Mouse (Mus musculus) forebrain, embryonic 11.5 days (tissue): ENCODE results near the gene Dab1. TPM values are rescaled to one million over a fixed set of nuclear protein-coding genes. Genes with fewer than 3 reads are reported as not detected.
A peak's percentile ranks its signal among the peaks of the same experiment; 100 is the strongest.

Source experiments
- ATAC-seq: fragments of 200-750 bp; cut with Nextera tagmentation; replicated peaks from 2 replicates; pipeline ENCODE4 v1.8.0; 2017; ENCODE audit warnings: moderate TSS enrichment; ENCODE audit not compliant: low FRiP score
- DNase-seq: peaks from one replicate; pipeline ENCODE4 v3.0.0-alpha.2; 2017; ENCODE audit warnings: low spot score
- H3K27ac ChIP-seq: fragments of 300-500 bp; sonication (generic); 2 replicates; pipeline ENCODE4 v1.5.1; 2014; ENCODE audit warnings: low read depth, low read length
- H3K27me3 ChIP-seq: fragments of 300-500 bp; sonication (generic); 2 replicates; pipeline ENCODE4 v1.6.1; 2014; ENCODE audit warnings: mild to moderate bottlenecking, low read length, mixed read lengths; ENCODE audit not compliant: control insufficient read depth, insufficient read depth
- H3K36me3 ChIP-seq: fragments of 300-500 bp; sonication (generic); 2 replicates; pipeline ENCODE4 v1.6.1; 2014; ENCODE audit warnings: mild to moderate bottlenecking, low read length, moderate library complexity, mixed read lengths; ENCODE audit not compliant: control insufficient read depth, insufficient read depth
- H3K4me1 ChIP-seq: fragments of 300-500 bp; sonication (generic); replicated peaks from 2 replicates; pipeline ENCODE4 v1.6.1; 2014; ENCODE audit warnings: low read length, mixed read lengths; ENCODE audit not compliant: control insufficient read depth, insufficient read depth
- H3K4me2 ChIP-seq: fragments of 300-500 bp; sonication (generic); 2 replicates; pipeline ENCODE4 v1.6.1; 2014; ENCODE audit warnings: low read depth, mild to moderate bottlenecking, low read length, moderate library complexity, mixed read lengths; ENCODE audit not compliant: severe bottlenecking
- H3K4me3 ChIP-seq: fragments of 300-500 bp; sonication (generic); 2 replicates; pipeline ENCODE4 v1.5.1; 2014; ENCODE audit warnings: low read depth, low read length
- H3K9ac ChIP-seq: fragments of 300-500 bp; sonication (generic); 2 replicates; pipeline ENCODE4 v1.6.1; 2014; ENCODE audit warnings: low read length
- H3K9me3 ChIP-seq: fragments of 300-500 bp; sonication (generic); 2 replicates; pipeline ENCODE4 v1.6.1; 2016; ENCODE audit warnings: low read length, mixed read lengths; ENCODE audit not compliant: control insufficient read depth
- whole genome bisulfite sequencing: fragments of 180-500 bp; shearing (Covaris S2); extraction: QIAGEN DNeasy Blood & Tissue Kit; methylation state at CpG from one replicate; pipeline ENCODE4 v1.1.7; 2014; 5-methylcytosine and 5-hydroxymethylcytosine counted together
- polyA plus RNA-seq: library from polyadenylated mRNA; unstranded; fragments of >200 nt; fragmentation: Nextera tagmentation; extraction: Ambion mirVana; gene quantifications from 2 replicates; pipeline ENCODE4 v1.2.1, GENCODE M21; 2014

The Dab1 gene
- polyA plus RNA-seq, 1 experiment from 2014 or later = 51.6 TPM

DNA sequence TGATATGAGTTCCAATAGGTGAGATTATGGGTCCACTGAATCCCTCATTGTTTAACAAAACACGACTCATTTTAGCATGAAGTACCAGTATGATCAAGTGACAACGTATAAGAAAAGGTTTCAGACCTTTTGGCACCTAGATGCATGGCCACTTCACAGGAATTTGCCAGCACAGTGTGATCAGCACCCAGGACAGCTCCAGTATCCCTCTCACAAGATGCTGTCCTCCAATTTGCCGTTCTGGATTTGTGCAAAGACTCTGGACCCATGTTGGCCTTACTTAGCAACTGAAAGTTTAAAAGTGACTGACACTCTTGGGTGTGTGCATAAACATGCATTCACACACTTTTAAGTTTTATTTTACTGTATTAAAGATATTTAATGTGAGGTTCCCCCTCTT lies 256.4 kb downstream of the Dab1 start:
- ATAC-seq = no peak
- no peak overlapping the region for H3K4me2 ChIP-seq
- 40% methylated on average over 3 of the region's 3 CpGs for WGBS
- no peaks in the 10 kb centered on the region for H3K9me3 ChIP-seq
- H3K4me1 ChIP-seq = no peaks in the 10 kb centered on the region
- no peak overlapping the region for H3K9ac ChIP-seq
- no peaks in the 10 kb centered on the region for H3K27me3 ChIP-seq
- peak; percentile 65 for DNase-seq
- H3K4me3 ChIP-seq = no peak overlapping the region
- H3K36me3 ChIP-seq = no peaks in the 10 kb centered on the region
- H3K27ac ChIP-seq = no peak overlapping the region

DNA sequence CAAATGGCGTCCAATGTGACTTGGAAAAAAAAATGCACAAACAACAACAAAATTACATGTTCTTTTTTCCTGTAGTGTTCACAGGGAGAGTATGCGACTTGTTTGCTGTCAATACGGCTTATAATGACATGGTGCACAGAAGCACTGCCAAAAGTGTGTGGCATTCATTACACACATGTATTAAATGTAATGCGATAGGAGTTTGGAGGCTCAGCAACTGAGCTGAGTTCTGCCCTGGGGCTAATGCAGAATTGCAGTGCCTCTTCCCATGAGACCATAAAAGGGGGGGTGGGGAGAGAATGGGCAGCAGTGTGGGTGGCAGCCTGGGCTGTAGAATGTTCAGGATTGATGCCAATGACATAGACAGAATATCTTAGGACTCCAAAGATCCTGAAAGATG lies 259.7 kb downstream of the Dab1 start:
- Histone ChIP-seq H3K4me2 (no peak overlapping the region), H3K4me1 (no peaks in the 10 kb centered on the region), H3K9me3 (no peaks in the 10 kb centered on the region), H3K27me3 (no peaks in the 10 kb centered on the region), H3K36me3 (no peaks in the 10 kb centered on the region), H3K9ac (no peak overlapping the region), H3K4me3 (no peak overlapping the region), H3K27ac (no peak overlapping the region)
- DNase-seq (no peak), ATAC-seq (no peak)
- WGBS = 78% methylated on average over 4 of the region's 4 CpGs

DNA sequence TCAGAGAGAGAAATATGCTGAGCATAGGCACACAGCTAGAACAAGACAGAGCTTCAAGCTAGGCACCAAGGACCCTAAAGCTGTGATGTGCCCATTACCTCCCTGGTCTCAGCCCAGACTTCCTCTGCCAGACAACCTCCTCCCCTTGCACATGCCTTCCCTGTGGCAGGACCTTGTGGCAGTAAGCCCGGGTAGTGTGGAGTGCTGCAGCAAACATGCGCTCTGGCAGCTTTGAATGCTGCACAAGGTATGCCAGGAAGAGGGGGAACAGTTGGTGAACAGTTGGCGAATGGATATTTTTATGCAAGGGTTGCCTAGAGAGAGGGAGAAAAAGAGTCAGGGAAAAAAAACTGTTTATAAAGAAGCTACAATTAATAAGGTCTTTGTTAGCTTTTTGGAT lies 262.5 kb downstream of the Dab1 start:
- Histone ChIP-seq H3K27me3 (no peaks in the 10 kb centered on the region), H3K36me3 (no peaks in the 10 kb centered on the region), H3K4me1 (no peaks in the 10 kb centered on the region), H3K4me3 (no peak overlapping the region), H3K9ac (no peak overlapping the region), H3K9me3 (no peaks in the 10 kb centered on the region), H3K4me2 (no peak overlapping the region), H3K27ac (no peak overlapping the region)
- 56% methylated on average over 3 of the region's 3 CpGs for WGBS
- DNase-seq = no peak
- ATAC-seq = no peak

DNA sequence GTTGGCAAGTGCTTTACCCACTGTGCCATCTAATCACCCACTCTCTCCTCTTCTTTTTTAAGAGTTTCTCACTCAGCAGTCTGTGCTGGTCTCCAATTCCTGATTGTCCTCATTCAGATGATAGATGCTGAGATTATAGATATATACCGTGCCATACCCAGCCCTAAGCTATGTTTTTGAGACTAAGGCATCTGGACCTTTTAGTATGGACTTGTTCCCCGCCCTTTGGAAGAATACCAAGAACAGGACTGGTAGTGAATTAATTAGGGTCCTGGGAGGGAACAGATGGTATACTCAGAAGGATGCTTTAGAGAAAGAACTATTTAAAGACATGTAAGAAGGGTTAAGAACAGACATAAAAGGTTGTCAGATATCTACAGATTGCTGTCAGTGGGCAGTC lies 268.9 kb downstream of the Dab1 start:
- H3K27ac ChIP-seq = no peak overlapping the region
- H3K9ac ChIP-seq = no peak overlapping the region
- no peaks in the 10 kb centered on the region for H3K9me3 ChIP-seq
- H3K27me3 ChIP-seq = no peaks in the 10 kb centered on the region
- DNase-seq (no peak), ATAC-seq (no peak)
- H3K4me2 ChIP-seq = no peak overlapping the region
- 81% methylated on average over 2 of the region's 2 CpGs for WGBS
- H3K4me1 ChIP-seq = no peaks in the 10 kb centered on the region
- no peaks in the 10 kb centered on the region for H3K36me3 ChIP-seq
- H3K4me3 ChIP-seq = no peak overlapping the region

DNA sequence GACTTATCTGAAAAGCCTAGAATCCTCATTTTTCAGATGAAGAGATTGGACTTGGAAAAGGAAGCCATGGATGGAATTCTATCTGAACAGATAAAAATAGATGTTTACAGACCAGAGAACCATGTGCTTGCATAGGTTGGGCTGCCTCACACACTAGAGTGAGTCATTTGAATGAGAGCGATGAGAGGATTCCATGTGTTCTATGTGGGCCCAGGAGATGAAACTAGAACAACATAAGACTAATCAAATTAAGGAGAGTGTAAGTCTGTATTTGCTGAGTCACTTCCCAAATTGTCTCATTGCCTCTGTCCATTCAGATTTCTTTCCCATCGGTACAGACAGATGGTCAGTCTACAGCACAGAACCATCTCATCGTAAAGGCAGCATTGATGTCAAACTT lies 270.0 kb downstream of the Dab1 start:
- Histone ChIP-seq H3K9ac (no peak overlapping the region), H3K4me1 (no peaks in the 10 kb centered on the region), H3K9me3 (no peaks in the 10 kb centered on the region), H3K27me3 (no peaks in the 10 kb centered on the region), H3K4me2 (no peak overlapping the region), H3K4me3 (no peak overlapping the region), H3K27ac (no peak overlapping the region), H3K36me3 (no peaks in the 10 kb centered on the region)
- 96% methylated on average over 3 of the region's 3 CpGs for WGBS
- ATAC-seq = no peak
- DNase-seq = no peak

DNA sequence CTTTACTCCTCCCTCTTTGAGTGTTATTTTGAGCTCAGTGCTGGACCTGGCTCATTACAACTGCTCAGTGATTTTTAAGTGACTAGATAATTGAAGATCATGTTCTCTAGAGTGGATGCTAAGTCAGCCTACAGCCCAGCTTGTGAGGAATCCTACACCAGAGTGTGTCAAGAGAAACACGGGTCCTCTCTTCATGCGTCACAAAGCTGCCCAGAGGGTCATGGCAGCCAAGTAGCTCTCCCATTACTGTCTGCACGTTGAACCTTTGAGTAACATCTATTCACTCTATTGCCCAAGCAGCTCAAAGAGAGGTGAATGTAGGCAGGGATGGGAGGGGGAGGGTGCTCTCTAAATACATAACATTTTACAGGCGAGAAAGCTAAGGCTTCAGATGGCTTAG lies 277.6 kb downstream of the Dab1 start:
- WGBS = 90% methylated on average over 4 of the region's 4 CpGs
- no peak overlapping the region for H3K27ac ChIP-seq
- no peak for ATAC-seq

DNA sequence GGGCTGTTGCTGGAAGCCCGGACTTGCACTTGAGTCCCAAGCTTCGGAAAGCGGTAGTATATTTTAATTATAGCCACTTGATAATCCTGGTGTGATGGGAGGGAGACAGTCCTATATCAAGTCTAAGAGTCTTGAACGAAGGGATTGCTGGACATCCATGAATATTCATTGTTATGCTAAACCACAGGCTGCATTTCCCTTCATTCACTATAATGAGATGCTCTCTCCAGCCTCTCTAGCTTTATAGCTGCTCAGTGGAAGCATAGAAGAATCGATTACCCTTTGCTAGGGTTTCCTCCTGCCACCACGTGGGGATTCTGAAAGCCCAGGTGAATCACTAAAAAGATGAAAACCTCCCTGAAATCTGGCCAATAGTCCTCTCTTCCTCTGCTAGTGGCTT lies 278.5 kb downstream of the Dab1 start:
- Histone ChIP-seq H3K27me3 (no peaks in the 10 kb centered on the region), H3K4me2 (no peak overlapping the region), H3K9me3 (no peaks in the 10 kb centered on the region), H3K4me3 (no peak overlapping the region), H3K4me1 (no peaks in the 10 kb centered on the region), H3K36me3 (no peaks in the 10 kb centered on the region), H3K9ac (no peak overlapping the region), H3K27ac (no peak overlapping the region)
- no peak for DNase-seq
- no peak for ATAC-seq
- 72% methylated on average over 6 of the region's 6 CpGs for WGBS

More for the DNA sequence above, 277.6 kb downstream of the Dab1 start:
- Histone ChIP-seq H3K4me2 (no peak overlapping the region), H3K4me1 (no peaks in the 10 kb centered on the region), H3K27me3 (no peaks in the 10 kb centered on the region), H3K4me3 (no peak overlapping the region), H3K9me3 (no peaks in the 10 kb centered on the region), H3K36me3 (no peaks in the 10 kb centered on the region), H3K9ac (no peak overlapping the region)
- no peak for DNase-seq

DNA sequence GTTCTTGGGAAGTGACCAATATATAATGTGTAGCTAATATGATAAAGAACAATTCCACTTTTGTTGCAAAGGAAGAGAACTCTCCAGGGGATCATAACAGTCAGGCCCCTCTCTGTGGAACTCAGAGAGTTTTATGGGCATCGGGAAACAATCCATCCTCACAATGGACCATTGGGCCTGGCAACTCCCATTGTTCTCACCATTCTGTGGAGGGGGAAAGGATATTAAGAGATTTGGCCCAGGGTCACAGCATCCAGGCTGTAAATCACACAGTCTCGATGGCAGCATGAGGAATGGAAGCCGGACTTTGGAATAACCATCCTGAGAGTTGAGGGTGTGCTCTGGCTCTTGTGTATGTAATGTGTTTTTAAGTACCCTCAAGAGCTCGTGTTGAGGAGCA lies 292.3 kb downstream of the Dab1 start:
- Histone ChIP-seq H3K27me3 (no peaks in the 10 kb centered on the region), H3K9ac (no peak overlapping the region), H3K9me3 (no peaks in the 10 kb centered on the region), H3K4me3 (no peak overlapping the region), H3K36me3 (no peaks in the 10 kb centered on the region), H3K4me1 (no peaks in the 10 kb centered on the region), H3K4me2 (no peak overlapping the region), H3K27ac (no peak overlapping the region)
- no peak for ATAC-seq
- DNase-seq = no peak
- 59% methylated on average over 4 of the region's 4 CpGs for WGBS

DNA sequence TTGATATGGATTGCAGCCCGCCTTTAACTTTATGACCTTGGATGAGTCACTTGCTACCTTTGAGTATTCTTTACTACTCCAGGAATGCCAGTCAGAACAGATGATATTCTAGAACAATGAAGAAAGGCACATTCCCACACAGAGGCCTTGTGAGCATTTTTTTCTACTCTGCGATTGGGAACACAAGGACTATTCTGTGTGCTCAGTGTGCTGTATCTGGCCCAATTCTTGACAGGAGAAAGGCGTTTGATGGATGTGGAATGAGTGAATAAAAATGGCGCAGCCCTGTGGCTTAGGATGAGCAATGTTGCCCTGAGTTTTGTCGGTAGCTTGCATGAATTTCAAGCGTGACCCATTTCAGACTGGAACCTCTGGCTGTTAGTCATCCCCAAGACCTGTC lies 292.9 kb downstream of the Dab1 start:
- ATAC-seq (no peak), DNase-seq (no peak)
- Histone ChIP-seq H3K36me3 (no peaks in the 10 kb centered on the region), H3K4me1 (no peaks in the 10 kb centered on the region), H3K9me3 (no peaks in the 10 kb centered on the region), H3K4me3 (no peak overlapping the region), H3K9ac (no peak overlapping the region), H3K4me2 (no peak overlapping the region), H3K27me3 (no peaks in the 10 kb centered on the region), H3K27ac (no peak overlapping the region)
- 85% methylated on average over 6 of the region's 6 CpGs for WGBS
